Mouse (Mus musculus) CD4-positive, CD25-positive, alpha-beta regulatory T cell, adult 2 months (primary cell): ENCODE measurements at regions not wholly inside any gene's neighbourhood (a gene's known extent, or its start where the extent isn't known, plus 50 kb on each side); places are given as distances from the start of the nearest gene placed in this dataset.

Experiments
- DNase-seq: peaks from one replicate; pipeline ENCODE4 v3.0.0-alpha.2; 2012; ENCODE audit warnings: low read depth, low spot score

- no peak for DNase-seq
These were observed 57.8 kb upstream of the Chchd3 start for GRCm38 (mm10) chr6:33117877-33118276.

- no peak for DNase-seq
These were observed 60.5 kb upstream of the Chchd3 start for GRCm38 (mm10) chr6:33120581-33120980.

GRCm38 (mm10) chr6:33126574-33126973 is 66.5 kb upstream of the Chchd3 start:
- peak; percentile 62 for DNase-seq

GRCm38 (mm10) chr6:33136906-33137305 is 76.8 kb upstream of the Chchd3 start:
- DNase-seq: no peak

GRCm38 (mm10) chr6:33137823-33138222 is 77.8 kb upstream of the Chchd3 start:
- DNase-seq: no peak

- no peak for DNase-seq
These were observed 82.4 kb upstream of the Exoc4 start for GRCm38 (mm10) chr6:33166479-33166878.

GRCm38 (mm10) chr6:33173606-33174005 is 75.3 kb upstream of the Exoc4 start:
- no peak for DNase-seq

GRCm38 (mm10) chr6:33174616-33175015 is 74.3 kb upstream of the Exoc4 start:
- DNase-seq: peak; percentile 22

GRCm38 (mm10) chr6:33189521-33190246 is 59.2 kb upstream of the Exoc4 start:
- no peak for DNase-seq

- DNase-seq: no peak
These were observed 55.1 kb upstream of the Exoc4 start for GRCm38 (mm10) chr6:33193823-33194222.
